Comparison of ENCODE assay signal across 8 mouse cellular contexts in the genomic region with DNA sequence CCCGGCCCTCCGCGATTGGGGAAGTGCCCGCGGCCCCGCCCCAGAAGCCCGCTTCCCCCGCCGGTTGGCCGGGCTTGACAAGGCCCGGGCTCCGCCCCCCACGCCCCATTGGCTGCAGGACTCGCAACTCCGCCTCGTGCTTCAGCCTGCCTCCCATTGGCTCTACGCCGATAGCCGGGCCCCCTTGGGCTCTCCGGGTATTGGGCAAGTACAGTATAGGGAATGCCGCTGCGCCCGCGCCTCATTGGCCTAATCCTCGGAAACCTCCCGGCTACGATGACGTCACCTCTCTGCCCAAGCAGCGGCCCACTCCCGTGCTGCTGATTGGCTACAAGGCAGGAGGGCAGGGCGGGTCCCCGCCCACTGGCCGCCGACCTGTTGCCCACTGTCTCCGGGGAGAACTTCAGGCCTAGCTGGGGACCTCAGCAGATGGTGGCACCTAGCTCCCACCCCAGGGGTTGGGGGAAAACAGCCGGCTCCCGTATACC. TPM values are rescaled to one million over a fixed set of nuclear protein-coding genes. Genes with fewer than 3 reads are reported as not detected.
DNase-seq lines count a peak whose midpoint lies in the region; ATAC-seq lines count a peak whose summit lies in the region.

No protein-coding gene starts in this region.

- peak overlapping the region; percentile 95 for H3K4me3 ChIP-seq in heart, embryonic 10.5 days
- H3K4me3 ChIP-seq in kidney, embryonic 15.5 days (replicated peaks), result peak overlapping the region; percentile 87

- peaks cover 33% of the 10 kb centered on the region for H3K36me3 ChIP-seq in heart, embryonic 10.5 days
- H3K36me3 ChIP-seq in kidney, embryonic 15.5 days, result peaks cover 47% of the 10 kb centered on the region

- H3K4me2 ChIP-seq in kidney, embryonic 15.5 days, result peak overlapping the region; percentile 75

- peaks cover 15% of the 10 kb centered on the region for H3K4me1 ChIP-seq in heart, embryonic 10.5 days
- H3K4me1 ChIP-seq in kidney, embryonic 15.5 days, result peaks cover 23% of the 10 kb centered on the region

- peak; percentile 83 for ATAC-seq in erythroblast, adult 5-6 weeks (replicated peaks; ENCODE audit: low FRiP score, poor library complexity, severe bottlenecking)
- peak; percentile 100 for ATAC-seq in kidney, embryonic 15.5 days (replicated peaks; ENCODE audit: low FRiP score)
- ATAC-seq in monocyte, adult 5-6 weeks (replicated peaks; ENCODE audit: insufficient number of reproducible peaks, low FRiP score, low TSS enrichment, poor library complexity, severe bottlenecking), result peak; percentile 93

- H3K9me3 ChIP-seq in heart, embryonic 10.5 days, result no peaks in the 10 kb centered on the region
- no peaks in the 10 kb centered on the region for H3K9me3 ChIP-seq in kidney, embryonic 15.5 days (replicated peaks)

- peak; percentile 99 for DNase-seq in B cell, adult 2 months
- DNase-seq in brain, adult 2 months (ENCODE audit: low read depth, low spot score), result peak; percentile 100
- DNase-seq in heart, embryonic 10.5 days (ENCODE audit: low spot score), result peak; percentile 100
- peak; percentile 100 for DNase-seq in liver
- peak; percentile 100 for DNase-seq in spleen, postnatal 4 days (ENCODE audit: low spot score in 2 of 2)

- H3K27me3 ChIP-seq in heart, embryonic 10.5 days (ENCODE audit: insufficient read depth, poor library complexity, severe bottlenecking), result no peaks in the 10 kb centered on the region
- no peaks in the 10 kb centered on the region for H3K27me3 ChIP-seq in kidney, embryonic 15.5 days

- under 1% methylated on average over 37 of the region's 37 CpGs for WGBS in heart, embryonic 10.5 days
- WGBS in kidney, embryonic 15.5 days, result 2% methylated on average over 37 of the region's 37 CpGs

- H3K27ac ChIP-seq in heart, embryonic 10.5 days, result peak overlapping the region; percentile 85
- H3K27ac ChIP-seq in kidney, embryonic 15.5 days, result peak overlapping the region; percentile 76

- H3K9ac ChIP-seq in kidney, embryonic 15.5 days, result peak overlapping the region; percentile 52; the same call in 1 of the 2 replicates

RNA-seq across cellular contexts. Expression of gene Mxd1, which starts 0.3 kb away (rescaled TPM):
- 323 and 336 TPM in 2 replicates for total RNA-seq in erythroblast, adult 5-6 weeks (2015; ENCODE audit: low replicate concordance)
- total RNA-seq in erythroblast, adult 5-6 weeks (2017; ENCODE audit: low replicate concordance), result 573 and 620 TPM in 2 replicates
- polyA plus RNA-seq in heart, embryonic 10.5 days (2016; fragmentation: Nextera tagmentation; extraction: Ambion mirVana), result 8.9 and 9.6 TPM in 2 replicates
- 10.4 and 11.9 TPM in 2 replicates for polyA plus RNA-seq in kidney, embryonic 15.5 days (2015; fragmentation: Nextera tagmentation; extraction: Ambion mirVana)
- total RNA-seq in monocyte, adult 5-6 weeks (2017), result 87.4 to 128 TPM (median 90.9 TPM) in 3 replicates

RNA-seq across cellular contexts. Expression of gene Snrnp27, which starts 15.0 kb away (rescaled TPM):
- total RNA-seq in erythroblast, adult 5-6 weeks (2015; ENCODE audit: low replicate concordance), result 22.4 and 32.1 TPM in 2 replicates
- 65.8 and 91.9 TPM in 2 replicates for total RNA-seq in erythroblast, adult 5-6 weeks (2017; ENCODE audit: low replicate concordance)
- 94.8 and 112 TPM in 2 replicates for polyA plus RNA-seq in heart, embryonic 10.5 days (2016; fragmentation: Nextera tagmentation; extraction: Ambion mirVana)
- 106 and 123 TPM in 2 replicates for polyA plus RNA-seq in kidney, embryonic 15.5 days (2015; fragmentation: Nextera tagmentation; extraction: Ambion mirVana)
- 67.2 to 70.2 TPM (median 68.0 TPM) in 3 replicates for total RNA-seq in monocyte, adult 5-6 weeks (2017)

RNA-seq across cellular contexts. Expression of gene Asprv1, which starts 41.3 kb away (rescaled TPM):
- 6.1 and 10.2 TPM in 2 replicates for total RNA-seq in erythroblast, adult 5-6 weeks (2015; ENCODE audit: low replicate concordance)
- total RNA-seq in erythroblast, adult 5-6 weeks (2017; ENCODE audit: low replicate concordance), result 0.28 and 1.4 TPM in 2 replicates
- 0.23 and 0.58 TPM in 2 replicates for polyA plus RNA-seq in heart, embryonic 10.5 days (2016; fragmentation: Nextera tagmentation; extraction: Ambion mirVana)
- 2.6 and 4.5 TPM in 2 replicates for polyA plus RNA-seq in kidney, embryonic 15.5 days (2015; fragmentation: Nextera tagmentation; extraction: Ambion mirVana)
- 0.29 to 0.96 TPM in 2 of 3 replicates, not detected in the other for total RNA-seq in monocyte, adult 5-6 weeks (2017)

Comparison
In these comparisons a context has a peak if more than half of its experiments do, and no peak if none do; other contexts are left out.
1. Peak in every context shown above with its lines: DNase-seq, ATAC-seq, H3K4me3 ChIP-seq and H3K27ac ChIP-seq.